Mouse (Mus musculus): ENCODE measurements at regions not wholly inside any gene's neighbourhood (a gene's known extent, or its start where the extent isn't known, plus 50 kb on each side); places are given as distances from the start of the nearest gene placed in this dataset.

DNA sequence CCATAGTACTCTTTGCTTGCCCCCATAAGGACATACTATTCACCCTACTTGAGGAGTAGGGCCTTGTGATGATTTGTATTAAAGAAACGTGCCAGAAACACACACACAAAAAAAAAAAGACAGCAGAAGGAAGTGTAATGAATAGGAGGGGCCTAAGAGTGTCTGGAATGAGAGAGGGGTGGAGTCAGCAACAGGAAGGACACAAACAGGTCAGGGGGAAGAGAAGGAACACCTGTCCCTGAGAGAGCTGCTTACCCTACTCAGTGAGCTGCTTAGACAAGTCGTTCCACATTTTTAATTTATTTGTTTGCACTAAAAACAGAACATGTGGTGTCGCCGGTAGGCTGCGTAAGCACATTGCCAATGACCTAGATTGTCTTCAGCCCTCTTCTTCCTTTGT is 642.2 kb upstream of the Cited2 start:
- no peak for ATAC-seq

GRCm38 (mm10) chr10:17082926-17083325 is 640.1 kb upstream of the Cited2 start:
- ATAC-seq: no peak

DNA sequence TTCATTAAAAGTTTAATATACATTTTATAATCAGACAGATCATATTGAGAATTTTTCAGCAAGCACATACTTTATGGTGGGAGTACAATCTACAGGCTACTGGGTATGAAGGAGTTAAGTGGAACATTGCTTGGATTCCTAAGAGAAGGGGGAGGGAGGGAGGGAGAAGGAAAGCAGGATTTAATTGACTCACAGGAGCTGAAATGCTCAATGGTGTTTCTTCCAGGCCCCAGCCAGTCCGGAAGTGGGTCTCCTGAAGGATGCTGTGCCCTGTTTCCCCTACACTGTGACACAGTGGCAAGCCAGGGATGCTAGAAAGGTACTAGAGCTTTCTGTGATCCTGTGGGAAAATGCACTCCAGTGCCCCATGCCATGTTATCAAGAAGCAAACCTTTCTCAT is 621.0 kb upstream of the Cited2 start:
- no peak for ATAC-seq

- ATAC-seq: no peak
Measured at GRCm38 (mm10) chr10:17103416-17103815, 619.6 kb upstream of the Cited2 start.

- no peak for ATAC-seq
Measured at GRCm38 (mm10) chr10:17106831-17107230, 616.2 kb upstream of the Cited2 start.

GRCm38 (mm10) chr10:17111071-17111470 is 611.9 kb upstream of the Cited2 start:
- no peak for ATAC-seq

- no peak for ATAC-seq
Measured at GRCm38 (mm10) chr10:17114805-17115204, 608.2 kb upstream of the Cited2 start.

- no peak for ATAC-seq
Measured at GRCm38 (mm10) chr10:17129391-17130163, 593.4 kb upstream of the Cited2 start.

DNA sequence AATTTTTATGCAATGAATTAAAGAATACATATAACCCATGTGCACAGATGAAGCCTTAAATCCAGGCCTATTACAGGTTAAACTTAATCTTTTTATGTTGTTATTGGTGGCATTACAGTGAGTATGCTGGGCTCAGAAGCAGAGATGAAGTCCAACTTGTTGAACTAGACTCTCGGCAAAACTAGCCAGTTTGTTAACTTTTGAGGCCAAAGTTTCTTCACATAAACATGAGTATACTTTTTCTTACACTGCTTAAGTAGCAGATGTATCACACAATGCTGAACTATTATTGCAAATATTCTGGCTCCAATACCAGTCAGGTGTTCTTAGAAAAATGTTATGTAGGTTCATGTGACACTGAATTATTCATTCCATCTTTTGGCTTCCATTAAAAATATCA is 592.4 kb upstream of the Cited2 start:
- no peak for ATAC-seq

DNA sequence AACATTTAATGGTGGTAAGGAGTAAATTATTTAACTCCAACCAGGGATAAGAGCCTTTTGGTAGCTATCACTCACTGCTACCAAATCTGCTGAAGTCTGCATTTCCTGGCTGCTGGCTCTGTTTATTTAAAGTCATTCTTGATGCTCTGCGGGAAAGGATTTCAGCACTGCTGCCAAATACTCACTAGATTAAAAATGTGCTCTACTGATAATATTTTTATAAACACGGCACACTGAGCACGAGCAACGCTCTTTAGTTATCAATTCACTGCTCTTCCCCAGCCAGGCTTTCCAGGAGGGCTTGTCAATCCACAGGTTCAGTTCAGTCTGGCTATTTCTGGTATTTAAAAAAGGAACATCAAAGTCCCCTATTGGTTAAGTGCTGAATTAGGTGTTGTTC is 591.3 kb upstream of the Cited2 start:
- no peak for ATAC-seq

DNA sequence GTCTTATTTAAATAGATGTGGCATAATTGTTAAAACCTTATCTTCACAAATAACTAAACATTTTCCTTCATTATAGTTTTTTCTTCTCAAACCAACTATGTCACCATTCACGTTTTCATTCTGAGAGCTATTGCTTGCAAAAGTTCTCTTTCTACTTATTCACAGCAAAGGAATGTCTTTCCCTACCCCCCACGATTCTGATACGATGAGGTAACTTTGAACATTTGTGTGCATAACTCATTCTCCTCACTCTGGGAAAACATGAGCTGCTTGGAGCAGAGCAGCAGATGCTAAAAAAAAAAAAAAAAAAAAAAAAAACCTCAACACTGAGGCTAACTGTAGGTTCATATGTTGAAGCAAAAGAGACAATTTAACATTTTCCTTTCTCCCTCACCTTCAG is 547.6 kb upstream of the Cited2 start:
- ATAC-seq: no peak

- no peak for ATAC-seq
Measured at GRCm38 (mm10) chr10:17177054-17177453, 546.0 kb upstream of the Cited2 start.

- ATAC-seq: no peak
Measured at GRCm38 (mm10) chr10:17177503-17178278, 545.3 kb upstream of the Cited2 start.

DNA sequence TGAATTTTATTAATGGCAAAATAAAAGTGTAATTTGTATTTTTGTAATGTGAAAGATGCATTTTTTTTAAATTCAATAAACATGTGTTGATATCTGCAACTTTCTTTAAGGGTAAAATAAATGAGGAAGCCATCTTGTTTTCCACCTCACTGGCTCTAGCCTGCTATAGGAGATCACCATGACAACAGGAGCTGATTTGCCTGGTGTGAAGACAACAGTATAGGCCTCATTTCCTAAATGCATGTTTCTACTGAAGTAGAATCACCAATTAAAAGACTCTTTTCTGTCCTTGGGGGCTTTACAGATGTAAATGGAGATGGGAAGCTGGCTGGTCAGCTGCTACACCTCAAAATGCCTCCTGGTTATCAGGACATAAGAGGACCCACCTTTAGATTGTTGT is 544.4 kb upstream of the Cited2 start:
- no peak for ATAC-seq

- no peak for ATAC-seq
Measured at GRCm38 (mm10) chr10:17184418-17184817, 538.6 kb upstream of the Cited2 start.

DNA sequence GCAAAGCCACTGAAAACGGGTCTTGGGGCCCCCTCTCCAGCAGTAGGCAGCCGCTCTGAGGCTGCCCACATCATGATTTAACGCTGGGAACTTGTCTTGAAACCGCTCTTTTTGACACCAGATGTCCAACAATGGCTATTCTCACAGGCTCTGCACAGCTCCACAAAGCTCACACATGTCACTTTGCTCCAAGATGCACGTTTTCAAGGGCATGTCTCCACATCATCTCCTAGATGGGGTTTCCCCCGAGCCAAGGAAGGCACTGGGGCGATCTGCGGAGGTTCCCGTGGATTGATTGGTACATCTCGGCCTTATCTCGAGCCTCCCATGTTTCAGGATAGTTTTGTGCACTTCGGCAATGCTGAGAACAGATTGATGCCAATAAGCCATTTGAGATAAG is 526.8 kb upstream of the Cited2 start:
- no peak for ATAC-seq

- no peak for ATAC-seq
Measured at GRCm38 (mm10) chr10:17196636-17197035, 526.4 kb upstream of the Cited2 start.

GRCm38 (mm10) chr10:17200524-17201426 is 522.2 kb upstream of the Cited2 start:
- ATAC-seq: no peak

- ATAC-seq: no peak
Measured at GRCm38 (mm10) chr10:17201427-17201745, 521.6 kb upstream of the Cited2 start.

GRCm38 (mm10) chr10:17202556-17203415 is 520.2 kb upstream of the Cited2 start:
- no peak for ATAC-seq

DNA sequence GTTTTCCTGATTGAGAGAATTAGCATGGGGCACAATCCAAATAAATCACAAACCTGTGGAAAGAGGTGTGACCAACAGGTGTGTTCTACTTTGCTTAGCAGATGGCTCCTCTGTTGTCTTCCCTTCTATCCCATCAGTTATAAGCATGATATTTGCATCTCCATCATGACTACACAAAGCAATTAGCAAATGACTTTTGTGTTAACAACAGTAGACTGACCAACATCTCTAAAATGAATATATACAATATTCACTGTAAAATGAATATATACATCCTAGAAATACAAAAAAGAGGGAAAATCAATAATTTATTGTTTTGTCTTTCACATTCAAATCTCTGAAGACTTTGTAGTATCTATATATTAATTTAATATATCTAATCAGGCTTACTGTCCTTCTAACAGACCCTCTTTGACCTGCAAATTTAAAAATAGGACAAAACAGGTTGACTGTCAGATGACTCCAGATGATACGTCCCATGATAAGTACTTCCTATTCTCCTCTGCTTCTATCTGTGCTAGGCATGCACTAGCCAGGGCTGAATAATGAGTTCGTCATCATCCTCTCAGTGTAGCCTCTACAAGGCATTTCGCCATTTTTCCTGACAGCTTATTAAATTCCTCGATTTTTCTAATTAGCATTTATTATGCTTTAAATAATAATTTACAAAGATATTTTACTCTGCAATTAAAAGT is 519.5 kb upstream of the Cited2 start:
- ATAC-seq: no peak

DNA sequence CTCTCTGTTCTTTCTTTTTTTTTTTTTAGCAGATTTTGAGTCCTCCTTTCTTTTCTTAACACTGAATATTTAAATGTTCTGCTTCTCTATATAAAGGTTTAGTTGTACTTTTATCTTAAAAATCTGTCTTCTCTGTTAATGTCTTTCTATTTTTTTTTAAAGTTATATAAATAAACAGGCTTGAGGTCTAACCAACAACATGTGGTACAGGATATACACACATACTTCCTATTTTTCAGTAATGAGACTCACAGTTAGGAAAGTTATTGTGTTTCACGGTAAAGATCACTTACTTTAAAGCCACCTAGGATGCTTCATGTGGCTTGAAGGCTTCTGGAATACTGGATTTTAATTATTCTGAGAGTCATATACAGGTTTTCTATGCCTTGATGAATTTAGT is 518.9 kb upstream of the Cited2 start:
- no peak for ATAC-seq

Data from activated CD4-positive, CD25-positive, alpha-beta regulatory T cell, adult 4 months (primary cell).